Mouse (Mus musculus) neural tube, embryonic 15.5 days (tissue): ENCODE results near the gene Mob2. TPM values are rescaled to one million over a fixed set of nuclear protein-coding genes. Genes with fewer than 3 reads are reported as not detected.

Source experiments
- ATAC-seq: fragments of 200-750 bp; cut with Nextera tagmentation; 2 replicates; pipeline ENCODE4 v1.8.0; 2017; ENCODE audit warnings: mild to moderate bottlenecking, moderate TSS enrichment, moderate library complexity; ENCODE audit not compliant: low FRiP score
- H3K27ac ChIP-seq: fragments of 300-500 bp; sonication (generic); replicated peaks from 2 replicates; pipeline ENCODE4 v1.5.1; 2015; ENCODE audit warnings: mild to moderate bottlenecking, inconsistent platforms
- H3K27me3 ChIP-seq: fragments of 300-500 bp; sonication (generic); replicated peaks from 2 replicates; pipeline ENCODE4 v1.6.1; 2015; ENCODE audit warnings: inconsistent platforms
- H3K36me3 ChIP-seq: fragments of 300-500 bp; sonication (generic); 2 replicates; pipeline ENCODE4 v1.6.1; 2015; ENCODE audit warnings: inconsistent platforms
- H3K4me1 ChIP-seq: fragments of 300-500 bp; sonication (generic); 2 replicates; pipeline ENCODE4 v1.6.1; 2015; ENCODE audit warnings: inconsistent platforms
- H3K4me2 ChIP-seq: fragments of 300-500 bp; sonication (generic); 2 replicates; pipeline ENCODE4 v1.6.1; 2015; ENCODE audit warnings: inconsistent platforms, mild to moderate bottlenecking, moderate library complexity
- H3K4me3 ChIP-seq: fragments of 300-500 bp; sonication (generic); replicated peaks from 2 replicates; pipeline ENCODE4 v1.5.1; 2015; ENCODE audit warnings: mild to moderate bottlenecking, inconsistent platforms
- H3K9ac ChIP-seq: fragments of 300-500 bp; sonication (generic); replicated peaks from 2 replicates; pipeline ENCODE4 v1.6.1; 2015; ENCODE audit warnings: mild to moderate bottlenecking, inconsistent platforms
- H3K9me3 ChIP-seq: fragments of 300-500 bp; sonication (generic); replicated peaks from 2 replicates; pipeline ENCODE4 v1.6.1; 2016; ENCODE audit warnings: inconsistent platforms
- WGBS: fragments of 180-500 bp; shearing (Covaris S2); methylation state at CpG from one replicate; pipeline ENCODE4 v1.1.7; 2015; ENCODE audit warnings: mixed read lengths; 5-methylcytosine and 5-hydroxymethylcytosine counted together
- polyA plus RNA-seq: library from polyadenylated mRNA; unstranded; fragments of >200 nt; fragmentation: Nextera tagmentation; extraction: Ambion mirVana; gene quantifications from 2 replicates; pipeline ENCODE4 v1.2.1, GENCODE M21; 2015

The Mob2 gene
- polyA plus RNA-seq: 51.2 and 55.6 TPM in 2 replicates

DNA sequence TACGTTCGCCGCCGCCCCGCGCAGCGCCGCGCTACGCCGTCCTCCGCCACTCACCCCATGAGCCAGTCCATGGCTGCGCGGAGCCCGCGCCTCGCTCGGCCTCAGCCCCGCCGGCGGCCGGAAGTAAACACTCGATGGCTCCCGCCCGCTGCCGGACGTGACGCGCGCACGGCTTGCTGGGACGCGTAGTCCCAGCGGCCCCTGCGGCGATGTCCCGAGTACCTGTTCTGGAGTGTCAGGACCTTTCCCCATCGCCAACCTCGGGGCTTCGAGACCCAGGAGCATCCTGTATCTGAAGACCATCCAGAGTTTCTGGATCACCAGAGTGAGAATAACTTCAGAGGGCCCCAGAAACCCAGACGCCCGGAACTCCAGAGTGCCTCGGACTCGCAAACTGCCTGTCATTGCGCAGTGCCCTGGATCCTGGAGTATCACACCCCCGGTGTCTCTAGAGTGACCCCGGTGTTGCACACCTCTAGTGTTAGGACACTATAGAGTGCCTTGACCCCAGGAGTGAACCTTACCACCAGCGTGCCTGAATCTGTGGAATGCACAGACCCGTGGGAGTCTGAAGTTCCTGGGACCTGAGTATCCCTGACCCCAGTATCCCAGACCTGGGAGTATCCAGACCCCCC, at the start of gene Mob2:
Gene Mob2 (minus strand): TSS at position 135 of the 635 bp plus-strand sequence.
- Histone ChIP-seq H3K9me3 (no peaks in the 10 kb centered on the region), H3K4me1 (peaks cover 38% of the 10 kb centered on the region), H3K9ac (peak within 1 kb of the TSS; percentile 88), H3K4me2 (peak within 1 kb of the TSS; percentile 92), H3K27ac (peak within 1 kb of the TSS; percentile 76), H3K27me3 (peaks cover 16% of the 10 kb centered on the region), H3K36me3 (no peaks in the 10 kb centered on the region), H3K4me3 (peak within 1 kb of the TSS; percentile 98)
- ATAC-seq: peak; percentile 95
- under 1% methylated on average over 48 of the region's 49 CpGs for whole genome bisulfite sequencing

DNA sequence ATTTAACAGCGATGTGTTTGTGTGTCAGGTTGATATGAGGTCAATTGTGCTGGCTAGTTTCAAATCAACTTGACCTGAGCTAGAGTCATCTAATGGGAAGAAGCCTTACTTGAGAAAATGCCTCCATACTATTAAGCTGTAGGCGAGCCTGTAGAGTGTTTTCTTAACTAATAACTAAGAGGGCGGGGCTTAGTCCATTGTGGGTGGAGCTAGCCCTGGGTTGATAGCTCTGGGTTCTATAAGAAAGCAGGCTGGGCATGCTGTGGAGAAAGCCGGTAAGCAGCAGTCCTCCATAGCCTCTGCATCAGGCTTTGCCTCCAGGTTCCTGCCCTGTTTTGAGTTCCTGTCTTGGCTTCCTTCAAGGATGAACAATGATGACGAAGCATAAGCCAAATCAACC, 43.9 kb upstream of the Mob2 start:
- H3K4me1 ChIP-seq: 0 out of 2 replicates have a peak, but pooled peaks cover 2% of the 10 kb centered on the region
- 62% methylated on average over 5 of the region's 5 CpGs for WGBS
- no peak for ATAC-seq

DNA sequence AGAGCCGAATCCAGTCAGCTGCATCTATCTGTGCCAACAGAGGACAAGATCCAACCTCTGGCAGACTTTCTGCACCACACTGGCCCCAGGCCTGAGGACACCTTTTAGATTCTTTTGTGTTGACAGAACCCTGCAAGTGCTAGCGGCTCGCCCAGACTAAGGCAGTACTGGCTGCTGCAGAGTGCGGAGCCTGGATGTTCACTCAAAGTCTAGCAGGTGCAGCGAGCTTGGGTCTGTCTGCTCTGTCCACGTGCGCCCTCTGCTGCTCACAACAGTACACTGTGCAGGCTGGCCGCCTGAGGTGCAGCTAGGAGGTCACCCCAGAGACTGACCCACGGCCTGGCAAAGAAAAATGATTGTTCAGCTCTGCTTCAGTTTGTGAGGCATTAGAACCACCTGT, 36.9 kb upstream of the Mob2 start:
- WGBS: 8% methylated on average over 9 of the region's 9 CpGs

More for the DNA sequence above, 43.9 kb upstream of the Mob2 start:
- Histone ChIP-seq H3K36me3 (no peaks in the 10 kb centered on the region), H3K9me3 (no peaks in the 10 kb centered on the region), H3K27ac (no peak overlapping the region), H3K4me2 (no peak overlapping the region), H3K27me3 (no peaks in the 10 kb centered on the region), H3K4me3 (no peak overlapping the region), H3K9ac (no peak overlapping the region)

DNA sequence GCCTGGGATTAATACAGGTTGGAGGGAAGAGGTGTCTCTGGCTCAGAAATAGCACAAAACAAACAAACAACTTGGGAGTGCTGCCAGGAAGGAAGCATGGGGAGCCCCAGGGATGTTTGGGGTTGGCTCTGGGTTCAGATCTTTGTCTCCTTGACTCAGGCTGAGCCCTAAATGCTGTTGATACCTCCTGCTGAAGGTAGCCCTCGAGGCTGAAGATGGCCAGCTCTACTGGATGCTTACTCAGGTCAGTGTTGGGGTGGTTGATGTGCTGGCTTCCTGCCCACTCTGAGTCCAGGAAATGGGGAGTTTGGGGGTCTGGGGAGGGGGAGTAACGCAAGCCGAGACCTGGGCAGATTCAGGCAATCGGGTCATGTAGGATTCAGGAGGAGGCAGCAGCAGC, 35.8 kb upstream of the Mob2 start:
- Histone ChIP-seq H3K4me2 (peak overlapping the region; percentile 95), H3K9me3 (no peaks in the 10 kb centered on the region), H3K27me3 (0 out of 2 replicates have a peak, but pooled peaks cover 2% of the 10 kb centered on the region), H3K27ac (no peak overlapping the region), H3K36me3 (no peaks in the 10 kb centered on the region), H3K4me1 (peaks cover 41% of the 10 kb centered on the region), H3K9ac (no peak overlapping the region), H3K4me3 (peak overlapping the region; percentile 70; the same call in 1 of the 2 replicates)
- no peak for ATAC-seq
- 77% methylated on average over 4 of the region's 4 CpGs for WGBS

More for the DNA sequence above, 36.9 kb upstream of the Mob2 start:
- H3K27me3 ChIP-seq: 0 out of 2 replicates have a peak, but pooled peaks cover 2% of the 10 kb centered on the region
- H3K36me3 ChIP-seq: no peaks in the 10 kb centered on the region
- H3K4me2 ChIP-seq: peak overlapping the region; percentile 35
- peaks cover 30% of the 10 kb centered on the region for H3K4me1 ChIP-seq
- no peak overlapping the region for H3K27ac ChIP-seq
- H3K9ac ChIP-seq: 0 out of 2 replicates have a peak overlapping the region, but pooled peaks have one; percentile 26
- no peaks in the 10 kb centered on the region for H3K9me3 ChIP-seq
- ATAC-seq: peak; percentile 46
- no peak overlapping the region for H3K4me3 ChIP-seq

DNA sequence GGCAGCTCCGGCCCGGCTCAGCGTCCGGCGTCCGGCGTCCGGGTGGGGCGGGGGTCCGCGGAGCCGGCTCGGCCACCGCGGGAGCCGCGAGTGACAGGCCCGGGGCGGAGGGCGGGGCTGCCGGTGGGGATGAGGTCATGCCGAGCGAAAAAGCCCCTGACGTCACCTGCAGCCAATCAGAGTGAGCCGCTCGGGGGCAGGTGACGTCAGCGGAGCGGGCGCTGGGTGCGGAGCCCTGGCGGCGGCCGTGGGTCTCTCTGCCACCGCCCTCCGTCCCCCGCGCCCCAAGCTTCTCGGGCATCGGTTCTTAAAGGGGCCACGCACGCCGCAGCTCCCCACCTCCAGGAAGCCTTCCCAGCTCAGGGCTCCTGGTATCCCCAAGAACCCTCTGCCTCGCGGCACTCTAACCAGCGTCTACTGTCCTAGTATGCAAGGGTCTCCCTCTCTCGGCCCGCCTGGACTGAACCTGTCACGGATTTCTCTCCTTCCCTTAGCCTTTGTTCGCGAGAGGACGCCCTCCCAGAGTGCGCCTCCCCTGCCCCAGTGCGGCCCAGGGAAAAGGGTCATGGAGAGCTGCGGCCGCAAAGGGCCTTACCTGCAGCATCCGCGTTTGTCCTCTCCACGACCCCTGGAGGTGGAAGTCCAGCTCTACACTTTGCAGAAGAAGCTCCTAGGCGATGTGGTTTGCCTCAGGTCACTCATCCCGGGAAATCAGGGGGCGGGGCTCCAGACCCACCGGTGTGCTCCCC, 34.5 kb upstream of the Mob2 start, which contains the start of gene Dusp8:
Gene Dusp8 (minus strand): TSS at position 661 of the 749 bp plus-strand sequence.
- under 1% methylated on average over 55 of the region's 63 CpGs for WGBS

DNA sequence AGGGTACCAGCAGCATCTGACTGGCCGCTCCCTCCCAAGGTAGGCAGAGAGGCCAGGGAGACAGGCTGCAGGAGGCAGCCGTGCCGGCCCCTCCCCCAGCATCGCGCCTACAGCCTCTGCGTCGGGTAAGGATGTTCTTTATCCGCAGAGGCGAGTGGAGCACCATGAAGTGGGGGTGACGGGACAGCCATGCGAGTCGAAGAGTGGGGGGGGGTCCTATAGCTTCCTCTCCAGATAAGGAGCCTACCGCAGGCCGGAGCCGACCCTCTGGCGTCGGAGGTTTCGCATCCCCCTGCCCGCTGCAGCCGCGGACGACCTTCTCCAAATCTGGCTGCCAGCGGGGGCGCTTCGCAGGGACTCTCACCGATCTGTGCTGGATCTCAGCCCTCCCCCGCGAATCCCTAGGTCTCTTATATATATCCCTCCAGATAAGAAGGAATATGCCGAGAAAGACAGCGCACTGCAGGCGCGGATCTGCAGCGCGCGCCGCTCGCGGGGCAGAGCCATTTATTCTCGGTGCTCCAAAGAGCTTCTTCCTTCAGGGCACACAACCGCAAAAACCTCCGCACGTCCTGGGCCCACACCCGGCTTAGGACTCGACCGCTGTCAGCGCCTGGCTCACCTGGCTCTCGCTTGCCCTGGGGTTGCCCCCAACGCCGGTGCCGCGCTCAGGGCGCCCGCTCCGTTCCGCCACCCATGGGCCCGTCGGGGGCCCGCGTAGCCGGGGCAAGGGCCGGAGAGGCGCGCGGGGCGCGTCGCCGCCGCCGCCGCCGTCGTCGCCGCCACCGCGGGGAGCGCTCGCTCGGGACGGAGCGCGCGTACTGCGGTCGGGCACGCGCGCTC, 33.7 kb upstream of the Mob2 start:
- Histone ChIP-seq H3K36me3 (no peaks in the 10 kb centered on the region), H3K4me3 (peak overlapping the region; percentile 70), H3K4me2 (peak overlapping the region; percentile 95), H3K27ac (peak overlapping the region; percentile 93), H3K27me3 (0 out of 2 replicates have a peak, but pooled peaks cover 2% of the 10 kb centered on the region), H3K9ac (peak overlapping the region; percentile 96), H3K4me1 (peaks cover 63% of the 10 kb centered on the region), H3K9me3 (no peaks in the 10 kb centered on the region)
- ATAC-seq: peak; percentile 56
- under 1% methylated on average over 89 of the region's 89 CpGs for WGBS

More for the DNA sequence above, 34.5 kb upstream of the Mob2 start, which contains the start of gene Dusp8:
- Histone ChIP-seq H3K36me3 (no peaks in the 10 kb centered on the region), H3K9ac (peak within 1 kb of the TSS; percentile 96), H3K27me3 (0 out of 2 replicates have a peak, but pooled peaks cover 2% of the 10 kb centered on the region), H3K4me3 (peak within 1 kb of the TSS; percentile 70), H3K4me1 (peaks cover 55% of the 10 kb centered on the region), H3K9me3 (no peaks in the 10 kb centered on the region), H3K4me2 (peak within 1 kb of the TSS; percentile 95), H3K27ac (peak within 1 kb of the TSS; percentile 93)
- peak; percentile 87 for ATAC-seq

DNA sequence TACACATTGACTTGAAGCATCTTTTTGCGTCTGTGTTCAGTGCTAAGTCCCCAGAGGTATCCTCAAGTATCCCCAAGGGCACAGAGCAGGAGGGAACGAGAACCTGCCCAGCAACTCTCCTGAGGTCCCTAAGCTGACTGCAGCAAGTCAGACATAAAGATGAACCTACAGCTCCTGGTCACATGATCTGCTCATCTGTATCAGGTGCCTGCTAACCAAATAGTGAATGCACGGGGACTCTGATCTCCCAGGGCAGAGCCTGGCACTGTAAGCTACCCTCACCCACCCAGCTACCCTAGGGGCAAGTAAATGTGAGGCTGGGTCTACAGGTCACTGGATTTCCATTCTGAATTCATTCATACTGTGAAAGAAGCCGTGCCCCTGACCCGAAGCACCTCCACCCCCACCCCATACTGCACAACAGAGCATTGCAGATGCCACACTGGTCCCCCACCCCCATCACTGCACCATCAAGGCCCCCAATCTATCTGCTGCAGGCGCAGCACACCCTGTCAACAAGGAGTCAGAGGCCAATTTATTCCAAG, 32.9 kb upstream of the Mob2 start:
- H3K9ac ChIP-seq: peak overlapping the region; percentile 96
- peak overlapping the region; percentile 95 for H3K4me2 ChIP-seq
- 0 out of 2 replicates have a peak, but pooled peaks cover 2% of the 10 kb centered on the region for H3K27me3 ChIP-seq
- peak overlapping the region; percentile 70 for H3K4me3 ChIP-seq
- no peaks in the 10 kb centered on the region for H3K9me3 ChIP-seq
- H3K36me3 ChIP-seq: no peaks in the 10 kb centered on the region
- no peak for ATAC-seq
- 15% methylated on average over 6 of the region's 6 CpGs for WGBS
- peaks cover 70% of the 10 kb centered on the region for H3K4me1 ChIP-seq
- peak overlapping the region; percentile 93 for H3K27ac ChIP-seq

DNA sequence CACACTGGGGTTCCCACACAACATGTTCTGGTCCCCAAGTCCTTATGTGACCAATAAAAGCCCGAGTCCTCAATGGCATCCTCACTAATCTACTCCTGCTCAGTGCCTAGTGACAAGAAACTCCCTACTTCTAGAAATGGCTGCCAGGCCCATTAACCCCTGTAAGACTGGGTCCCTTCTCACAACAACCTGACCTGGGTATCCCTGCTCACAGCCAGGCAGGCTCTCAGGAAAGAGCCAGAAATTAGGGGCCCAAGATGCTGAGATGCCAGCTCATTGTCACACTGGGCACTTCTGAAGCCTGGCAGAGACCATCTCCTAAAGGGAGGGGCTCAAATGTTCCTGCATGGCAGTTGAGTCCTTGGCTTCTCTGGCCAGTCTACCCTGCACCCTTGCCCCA, 32.1 kb upstream of the Mob2 start:
- Histone ChIP-seq H3K27ac (peak overlapping the region; percentile 93), H3K4me2 (peak overlapping the region; percentile 95), H3K9me3 (no peaks in the 10 kb centered on the region), H3K36me3 (peaks cover 5% of the 10 kb centered on the region), H3K27me3 (0 out of 2 replicates have a peak, but pooled peaks cover 2% of the 10 kb centered on the region), H3K9ac (peak overlapping the region; percentile 96), H3K4me3 (peak overlapping the region; percentile 70), H3K4me1 (peaks cover 78% of the 10 kb centered on the region)
- no peak for ATAC-seq
- 11% methylated on average over 1 of the region's 1 CpGs for WGBS

DNA sequence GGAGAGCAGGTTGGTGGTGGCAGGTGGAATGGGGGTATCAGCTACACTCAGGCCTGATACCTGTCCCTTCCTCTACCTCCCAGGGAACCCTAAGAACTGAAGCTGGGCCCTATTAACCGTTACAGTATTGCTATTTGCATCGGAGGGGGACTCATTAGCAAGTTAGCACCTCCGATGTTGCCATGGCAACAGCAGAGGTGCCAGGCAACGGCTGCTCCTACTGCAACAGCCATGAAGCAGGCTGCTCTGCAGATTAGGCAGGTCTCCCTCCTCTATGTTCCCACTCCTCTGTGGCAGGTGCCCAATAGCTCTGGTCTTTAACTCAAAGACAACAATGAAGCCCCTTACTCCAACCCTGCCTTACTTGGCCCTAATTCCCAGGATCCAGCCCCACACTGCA, 31.0 kb upstream of the Mob2 start:
- no peaks in the 10 kb centered on the region for H3K9me3 ChIP-seq
- peak overlapping the region; percentile 93 for H3K27ac ChIP-seq
- peaks cover 75% of the 10 kb centered on the region for H3K4me1 ChIP-seq
- no peaks in the 10 kb centered on the region for H3K27me3 ChIP-seq
- H3K4me2 ChIP-seq: peak overlapping the region; percentile 95
- peak overlapping the region; percentile 96 for H3K9ac ChIP-seq
- peak overlapping the region; percentile 70 for H3K4me3 ChIP-seq
- WGBS: 3% methylated on average over 4 of the region's 4 CpGs
- H3K36me3 ChIP-seq: peaks cover 17% of the 10 kb centered on the region
- peak; percentile 25 for ATAC-seq

DNA sequence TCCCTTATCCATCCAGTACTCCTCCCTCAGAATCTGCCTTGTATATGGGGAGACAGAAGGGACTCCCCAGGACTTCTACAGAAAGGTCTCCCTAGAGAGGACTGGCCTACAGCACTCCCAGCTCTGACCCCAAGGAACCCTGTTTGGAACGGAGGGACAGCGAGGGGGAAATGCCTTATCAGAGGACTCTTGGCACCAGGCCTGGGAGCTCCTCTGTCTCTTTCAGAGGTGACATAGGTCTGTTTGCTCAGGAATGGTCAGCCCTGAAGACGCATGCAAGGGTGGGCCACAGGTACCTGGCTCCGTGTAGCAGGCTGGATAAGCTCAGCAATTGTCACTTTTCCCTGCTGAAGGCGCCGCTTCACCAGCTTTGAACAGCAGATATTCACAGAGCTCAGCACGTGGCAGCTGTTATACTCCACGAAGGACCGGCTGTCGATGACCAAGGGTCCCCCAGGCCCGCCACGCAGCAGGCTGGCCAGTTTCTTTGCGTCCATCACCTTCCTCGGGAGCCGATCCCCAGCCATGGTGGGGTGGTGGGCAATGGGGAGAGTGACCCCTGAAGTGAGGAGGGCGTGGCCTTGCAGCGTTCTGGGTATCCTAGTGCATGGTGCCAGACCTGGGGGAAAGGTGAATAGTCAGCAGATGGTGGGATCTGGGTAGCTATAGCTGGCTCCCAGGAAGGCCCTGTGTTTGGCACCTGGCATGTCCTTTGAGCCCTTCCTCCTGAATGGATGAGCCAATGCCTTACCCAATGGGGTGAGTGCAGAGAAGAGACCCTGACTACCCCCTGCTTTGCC, 29.0 kb upstream of the Mob2 start:
- no peak for ATAC-seq
- H3K27ac ChIP-seq: peak overlapping the region; percentile 93
- no peaks in the 10 kb centered on the region for H3K27me3 ChIP-seq
- peak overlapping the region; percentile 9; the same call in 1 of the 2 replicates for H3K4me3 ChIP-seq
- WGBS: 33% methylated on average over 17 of the region's 17 CpGs
- peaks cover 65% of the 10 kb centered on the region for H3K4me1 ChIP-seq
- peak overlapping the region; percentile 32 for H3K9ac ChIP-seq
- H3K9me3 ChIP-seq: no peaks in the 10 kb centered on the region
- H3K4me2 ChIP-seq: peak overlapping the region; percentile 95
- peaks cover 37% of the 10 kb centered on the region for H3K36me3 ChIP-seq
